Mouse (Mus musculus) adrenal gland, postnatal 36 days (tissue): Measurements from ENCODE around the gene Prkcq. TPM values are rescaled to one million over a fixed set of nuclear protein-coding genes. Genes with fewer than 3 reads are reported as not detected.
A peak's percentile ranks its signal among the peaks of the same experiment; 100 is the strongest.
"Not testable (repeated sequence)": the region's sequence is repeated elsewhere in the genome, so short reads cannot be mapped to it uniquely, and the experiment has no call there.

Experiments
- DNase-seq, 2 experiments: peaks; one replicate each; pipeline ENCODE4 v3.0.0; 2021; ENCODE audit warnings: mixed read lengths in 1 of 2
- total RNA-seq, 2 experiments: library from RNA; stranded (reverse); gene quantifications; 2 replicates each; pipeline ENCODE4 v1.2.3; 2021

The Prkcq gene
- total RNA-seq, 2 experiments from 2014 or later = 1.5 to 1.9 TPM

GRCm38 (mm10) chr2:11293144-11293543 lies 121.2 kb downstream of the Prkcq start:
- DNase-seq = peak in 1 of 2 experiments; percentile 4

- DNase-seq = no peak
These were observed 122.8 kb downstream of the Prkcq start for GRCm38 (mm10) chr2:11294643-11295191.

GRCm38 (mm10) chr2:11298811-11299210 lies 126.9 kb downstream of the Prkcq start:
- no peak for DNase-seq

DNA sequence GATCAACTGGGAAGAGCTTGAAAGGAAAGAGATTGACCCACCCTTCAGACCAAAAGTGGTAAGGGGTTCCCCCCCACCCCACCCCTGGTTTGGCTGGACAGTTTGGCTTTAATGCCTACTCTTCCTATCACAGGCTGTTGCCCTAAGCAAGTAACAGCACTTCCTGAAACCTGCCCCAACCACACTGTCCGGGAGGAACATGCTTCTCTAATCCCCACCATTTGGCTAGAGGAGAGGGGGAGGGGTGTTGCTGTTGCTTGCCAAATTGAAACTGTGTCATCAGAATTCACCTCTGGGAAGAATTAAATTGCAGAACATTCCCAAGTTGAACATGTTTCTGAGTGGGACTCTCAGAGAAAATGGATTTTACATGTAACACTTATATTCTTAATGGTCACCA lies 127.5 kb downstream of the Prkcq start:
- DNase-seq = no peak

- no peak for DNase-seq
These were observed 128.5 kb downstream of the Prkcq start for GRCm38 (mm10) chr2:11300362-11300761.

- peak; percentile 15 to 45 for DNase-seq
These were observed 148.3 kb downstream of the Prkcq start for GRCm38 (mm10) chr2:11320241-11320640.

DNA sequence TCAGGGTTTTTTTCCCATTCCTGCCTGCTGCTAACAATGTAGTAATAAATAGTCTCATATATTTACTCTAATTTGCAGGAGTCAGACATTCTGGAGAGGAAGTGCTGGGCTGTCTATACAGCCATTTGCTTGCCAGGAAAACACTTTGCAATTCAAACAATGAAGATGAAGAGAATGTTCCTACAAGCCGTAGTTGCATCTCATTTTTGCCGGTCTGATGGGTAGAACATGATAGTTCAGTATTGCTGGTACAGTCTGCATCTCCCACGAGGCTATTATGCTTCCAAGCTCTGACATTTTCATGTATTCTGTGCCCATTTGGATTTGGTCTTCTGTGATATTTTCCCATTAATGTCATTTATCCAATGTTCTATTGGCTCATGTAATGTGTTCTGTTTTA lies 150.5 kb downstream of the Prkcq start:
- DNase-seq = no peak

DNA sequence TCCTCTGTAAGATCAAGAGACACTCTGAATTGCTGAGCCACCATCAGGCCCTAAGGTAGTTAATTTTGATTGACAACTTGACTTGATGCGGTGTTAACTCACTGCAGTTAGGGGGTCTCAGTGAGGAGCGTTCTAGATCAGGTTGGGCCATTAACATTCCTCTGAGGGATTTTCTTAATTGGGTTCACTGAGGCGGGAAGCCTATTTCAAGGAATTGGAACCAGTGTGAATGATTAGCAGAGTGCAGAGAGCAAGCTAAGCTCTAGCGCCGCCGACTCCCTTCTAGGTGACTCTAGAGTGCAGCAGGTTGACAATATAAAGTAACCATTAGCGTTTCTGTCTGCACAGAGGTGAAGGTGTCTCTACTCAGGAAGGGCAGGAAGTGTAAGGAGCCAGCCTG lies 155.4 kb downstream of the Prkcq start:
- DNase-seq = no peak

- DNase-seq = peak; percentile 44 to 65
These were observed 157.7 kb downstream of the Prkcq start for GRCm38 (mm10) chr2:11329407-11330224.

- DNase-seq = peak; percentile 56 to 79
These were observed 159.9 kb downstream of the Prkcq start for GRCm38 (mm10) chr2:11331528-11332446.

GRCm38 (mm10) chr2:11332469-11332868 lies 160.6 kb downstream of the Prkcq start:
- DNase-seq = no peak

DNA sequence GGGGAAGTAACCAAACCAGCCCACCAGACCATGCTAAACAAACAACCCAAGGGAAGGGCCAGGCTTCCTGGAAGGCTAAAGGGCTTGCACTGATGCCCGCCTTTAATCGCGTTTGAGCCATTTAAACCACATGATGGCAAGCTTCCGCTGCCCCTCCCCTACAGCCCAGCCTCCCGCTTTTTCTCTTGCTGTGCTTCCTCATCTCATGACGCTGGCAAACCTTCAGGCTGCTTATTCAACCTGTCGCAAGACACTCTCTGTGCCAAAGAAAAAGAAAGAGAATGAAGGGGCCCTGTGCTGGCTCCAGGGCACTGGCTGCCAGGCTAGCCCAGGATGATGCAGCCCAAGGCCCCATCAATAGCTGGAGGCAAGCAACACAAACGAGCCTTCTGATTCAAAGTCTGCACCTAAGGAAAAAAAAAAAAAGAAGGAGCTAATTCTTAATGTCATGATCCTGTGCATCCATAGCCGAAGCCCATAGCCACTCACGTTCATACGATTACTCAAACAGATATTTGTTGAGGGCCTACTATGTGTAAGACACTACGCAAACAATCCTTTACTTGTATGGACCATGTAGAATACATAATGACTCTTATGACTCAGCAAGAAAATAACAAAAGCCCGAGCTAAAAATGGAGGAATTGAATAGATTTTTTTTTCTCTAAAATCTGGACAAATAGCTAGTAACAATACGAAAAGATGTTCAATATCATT lies 161.6 kb downstream of the Prkcq start:
- no peak for DNase-seq

GRCm38 (mm10) chr2:11336320-11336719 lies 164.4 kb downstream of the Prkcq start:
- peak; percentile 19 to 34 for DNase-seq

DNA sequence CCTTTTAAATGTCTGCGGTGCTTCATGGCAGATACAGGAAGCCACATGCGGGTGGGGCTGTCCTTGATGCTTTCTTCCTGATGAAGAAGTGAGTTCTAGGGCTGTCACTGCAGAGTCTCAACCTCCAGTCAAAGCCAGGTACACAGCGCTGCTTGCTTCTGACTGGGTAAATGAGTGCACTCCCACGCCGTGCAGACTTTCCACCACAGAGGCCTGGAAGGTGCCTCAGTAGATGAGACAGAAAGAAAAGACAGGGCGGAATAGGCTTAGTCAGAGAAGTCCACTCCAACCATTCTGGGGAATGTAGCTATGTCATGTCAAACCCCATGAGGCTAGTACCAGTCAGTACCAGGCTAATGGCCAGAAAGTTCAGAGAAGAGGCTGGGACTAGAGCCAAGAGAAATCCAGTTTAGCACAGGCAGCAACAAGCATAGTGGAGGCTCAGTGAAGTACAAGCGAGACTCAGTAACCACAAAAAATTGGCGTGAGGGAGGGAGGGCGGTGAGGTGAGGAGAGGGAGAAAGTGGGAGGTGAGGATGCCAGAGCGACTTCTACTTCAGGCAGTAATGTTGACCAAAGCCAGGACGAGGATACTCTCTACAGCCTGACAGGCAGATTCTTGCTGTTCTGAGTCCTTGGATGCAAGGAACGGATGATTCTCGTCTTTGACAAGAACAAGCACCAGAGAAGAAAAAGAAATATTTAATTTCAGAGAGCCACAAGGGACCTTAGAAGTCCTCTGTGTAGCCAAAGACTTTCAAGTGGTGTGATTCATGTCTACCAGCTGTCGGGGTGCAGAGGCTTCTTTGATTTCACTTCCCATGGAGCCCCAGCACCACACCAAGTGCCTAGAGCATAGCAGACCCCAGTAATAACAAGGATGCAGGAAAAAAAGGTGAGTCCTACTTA lies 167.3 kb downstream of the Prkcq start:
- no peak for DNase-seq

DNA sequence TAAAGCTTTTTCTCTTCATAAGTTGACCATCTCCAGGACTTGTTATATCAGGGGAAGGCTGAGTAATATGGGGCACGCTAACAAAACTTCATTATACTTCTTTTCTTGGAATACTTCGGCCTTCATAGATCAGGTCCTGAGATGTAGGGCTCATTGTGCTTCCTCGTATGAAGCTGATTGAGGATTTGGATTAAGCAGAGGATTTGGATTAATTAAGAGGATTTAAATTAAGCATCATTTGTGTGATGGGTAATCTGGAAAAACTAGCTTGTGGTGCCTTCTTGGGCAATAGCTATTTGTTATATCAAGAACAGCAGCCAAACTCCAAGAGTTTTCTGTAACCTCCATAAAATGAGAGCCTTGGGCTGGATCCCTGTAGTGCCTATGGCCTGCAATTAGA lies 172.8 kb downstream of the Prkcq start:
- no peak for DNase-seq

DNA sequence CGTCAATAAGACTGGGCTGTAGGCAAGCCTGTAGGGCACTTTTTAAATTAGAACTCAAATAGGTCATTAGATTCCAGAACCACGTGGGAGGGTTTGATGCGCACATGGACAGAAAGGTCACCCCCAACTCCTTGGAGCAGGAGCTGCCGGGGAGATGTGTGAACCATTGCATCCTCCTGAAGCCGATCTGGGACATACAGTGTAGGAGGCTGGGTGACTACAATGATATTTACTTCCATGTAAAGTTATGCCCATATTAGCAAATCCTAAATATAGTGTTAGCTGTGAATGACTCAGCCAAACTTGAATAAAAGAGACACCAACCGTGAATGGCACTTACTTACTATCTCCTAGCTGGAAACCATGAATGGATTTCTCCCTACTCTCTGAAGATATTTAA lies 174.5 kb downstream of the Prkcq start:
- not testable (repeated sequence) for DNase-seq

GRCm38 (mm10) chr2:11347791-11348190 lies 175.9 kb downstream of the Prkcq start:
- DNase-seq = peak in 1 of 2 experiments; percentile 23
